Mouse (Mus musculus) megakaryocyte progenitor cell, adult 5-6 weeks (primary cell): ENCODE measurements around the gene Nrp2. TPM values are rescaled to one million over a fixed set of nuclear protein-coding genes. Genes with fewer than 3 reads are reported as not detected.

ENCODE experiments used
- ATAC-seq: replicated peaks from 2 replicates; pipeline ENCODE4 v1.8.0; 2016; ENCODE audit warnings: mild to moderate bottlenecking, moderate TSS enrichment, inconsistent platforms; ENCODE audit not compliant: poor library complexity
- total RNA-seq, 2 experiments: library from RNA; stranded (forward) in 1 of 2; stranded (reverse) in 1 of 2; fragments of 157-497, 149-512 nt in 1 of 2; fragments of 200-1000 nt in 1 of 2; gene quantifications; 2 replicates each; pipeline versions ENCODE4 v1.2.3 to v1.2.4; 2015 to 2017

Nrp2 gene
- total RNA-seq, 2 experiments from 2014 or later: 1.5 to 2.9 TPM

DNA sequence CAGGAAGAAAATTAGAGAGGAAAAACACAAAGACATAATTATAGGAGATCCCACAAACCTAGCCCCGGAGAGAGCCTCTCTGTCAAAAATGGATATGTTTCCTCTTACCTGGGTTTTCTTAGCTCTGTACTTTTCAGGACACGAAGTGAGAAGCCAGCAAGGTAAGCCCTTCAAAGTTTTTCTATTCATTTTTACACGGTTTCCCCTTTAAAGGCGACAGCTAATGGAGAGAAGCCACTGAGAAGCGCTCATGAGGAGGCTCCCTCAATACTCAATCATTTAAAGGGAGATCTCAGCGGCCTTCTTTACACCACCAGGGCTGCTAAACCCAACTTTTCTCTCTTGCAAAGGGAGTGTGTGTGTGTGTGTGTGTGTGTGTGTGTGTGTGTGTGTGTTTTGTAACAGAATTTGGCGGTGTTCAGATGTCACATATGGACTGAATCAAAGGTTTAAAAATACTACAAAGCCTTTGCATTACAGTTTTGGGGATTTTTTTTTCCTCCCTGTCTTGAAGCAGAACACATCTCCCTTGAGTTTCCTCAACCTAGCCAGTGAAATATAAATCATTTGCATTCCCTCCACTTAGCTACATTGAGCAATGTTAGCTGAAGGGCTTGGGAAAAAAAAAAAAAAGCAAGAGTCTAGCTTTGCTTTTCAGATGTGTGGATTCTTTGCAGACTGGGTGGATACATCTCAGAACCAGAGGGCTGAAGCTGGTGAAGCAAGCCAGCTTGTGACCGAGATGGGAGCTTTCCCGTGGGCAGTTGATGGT is 1.2 kb downstream of the Nrp2 start:
- ATAC-seq: no peak

GRCm38 (mm10) chr1:62704889-62705516 is 1.9 kb downstream of the Nrp2 start:
- ATAC-seq: no peak

DNA sequence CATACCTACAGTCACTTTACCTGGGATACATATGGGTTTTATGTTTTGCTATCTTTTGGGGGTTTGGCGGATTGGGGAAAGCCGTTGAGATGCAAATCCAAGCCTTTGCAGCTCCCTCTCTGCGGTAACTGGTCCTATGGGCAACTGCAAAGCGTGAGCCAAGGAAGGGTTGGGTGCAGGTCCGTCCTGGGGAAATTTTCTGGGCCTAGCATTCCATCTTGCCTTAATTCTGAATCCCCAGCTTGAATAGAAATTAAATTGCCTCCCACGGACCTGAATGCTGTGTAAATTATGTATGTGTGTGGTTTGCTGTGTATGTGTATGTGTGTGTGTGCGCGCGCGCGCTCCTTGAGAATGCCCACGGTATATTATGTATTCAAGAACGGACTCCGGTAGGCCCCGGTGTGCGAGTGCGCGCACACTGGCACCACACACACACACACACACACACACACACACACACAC is 2.5 kb downstream of the Nrp2 start:
- no peak for ATAC-seq

DNA sequence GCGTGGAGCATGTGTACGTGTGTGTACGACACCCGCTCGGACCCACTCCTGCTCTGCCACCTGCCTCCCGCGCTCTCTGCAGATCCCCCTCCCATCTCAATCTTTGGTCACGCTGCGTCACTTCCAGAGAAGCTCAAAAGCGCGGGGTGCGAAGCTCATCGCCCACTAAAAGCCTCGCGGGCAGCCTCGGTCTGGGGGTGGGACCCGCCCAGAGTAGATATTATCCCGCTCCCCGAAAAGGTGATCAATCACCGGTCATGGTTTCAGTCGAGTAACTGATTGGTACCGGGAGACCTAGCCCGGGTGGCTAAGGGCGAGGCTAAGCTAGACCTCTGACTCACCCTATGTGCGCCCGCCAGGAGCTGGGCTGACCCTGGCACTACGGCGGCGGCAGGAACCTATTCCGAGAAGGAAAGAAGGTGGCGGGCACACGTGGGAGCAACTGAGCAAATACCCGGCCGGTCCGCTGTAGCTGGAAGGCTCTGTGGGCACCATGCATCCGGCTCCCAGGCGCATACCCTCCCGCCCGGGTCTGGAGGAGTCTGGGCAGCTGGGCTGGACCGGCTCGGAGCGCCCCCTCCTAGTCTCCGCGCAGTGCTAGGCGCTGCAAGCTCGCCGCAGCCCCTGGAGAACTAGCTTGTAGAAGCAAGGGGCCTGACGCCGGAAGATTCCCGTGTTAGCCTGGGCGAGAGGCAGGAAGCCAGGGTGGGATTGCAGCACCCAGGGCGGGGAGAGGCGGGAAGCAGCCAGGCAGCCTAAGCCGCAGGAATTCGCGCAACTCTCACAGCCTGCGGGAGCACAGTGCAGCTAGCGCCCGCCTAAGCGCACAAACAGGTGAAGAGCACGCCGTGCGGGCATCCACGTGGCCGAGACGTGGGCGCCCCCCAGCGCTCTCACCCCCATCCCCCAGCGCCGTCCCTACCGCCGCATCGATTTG is 3.3 kb downstream of the Nrp2 start:
- ATAC-seq: peak; percentile 20

DNA sequence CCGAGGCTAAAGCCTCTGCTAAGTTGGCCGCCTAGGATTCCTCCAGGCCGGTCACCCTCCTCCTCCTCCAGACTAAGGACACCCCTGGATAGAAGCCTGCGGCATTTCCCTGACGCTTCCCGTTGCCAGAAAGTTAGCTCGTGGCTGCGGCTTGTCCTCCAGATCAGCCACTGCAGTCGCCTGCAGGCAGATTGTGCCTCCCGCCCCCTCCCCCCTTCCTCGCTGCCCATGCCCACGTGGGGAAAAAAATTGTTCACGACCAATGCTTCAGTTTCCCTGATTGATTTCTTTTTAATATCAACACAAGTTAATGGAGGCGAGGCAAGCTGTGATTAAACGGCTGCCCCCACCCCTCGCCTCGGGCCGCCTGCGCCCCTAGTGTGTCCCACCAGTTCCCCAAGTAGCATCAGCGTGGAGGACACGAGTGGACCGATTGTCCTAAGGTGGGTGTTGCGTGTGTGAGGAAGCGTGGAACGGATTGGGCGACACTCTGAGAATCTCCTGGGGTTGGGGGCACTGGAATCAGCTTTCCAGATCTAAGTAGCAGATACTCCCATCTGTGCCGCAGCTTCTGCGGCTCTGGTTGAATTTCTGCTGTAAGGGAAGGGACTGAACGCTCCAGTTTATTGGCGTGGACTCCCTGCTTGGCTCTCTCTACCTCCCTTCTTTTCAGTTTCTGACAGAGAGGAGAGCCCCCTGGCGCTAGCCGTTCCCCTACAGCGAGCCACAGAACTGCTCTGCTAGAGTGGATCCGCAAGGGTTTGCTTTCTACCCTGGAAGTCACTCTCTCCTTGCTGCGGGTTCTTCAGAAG is 4.2 kb downstream of the Nrp2 start:
- peak; percentile 18; the same call in 1 of the 2 replicates for ATAC-seq

- no peak for ATAC-seq
These were observed 5.1 kb downstream of the Nrp2 start for GRCm38 (mm10) chr1:62707913-62708860.

DNA sequence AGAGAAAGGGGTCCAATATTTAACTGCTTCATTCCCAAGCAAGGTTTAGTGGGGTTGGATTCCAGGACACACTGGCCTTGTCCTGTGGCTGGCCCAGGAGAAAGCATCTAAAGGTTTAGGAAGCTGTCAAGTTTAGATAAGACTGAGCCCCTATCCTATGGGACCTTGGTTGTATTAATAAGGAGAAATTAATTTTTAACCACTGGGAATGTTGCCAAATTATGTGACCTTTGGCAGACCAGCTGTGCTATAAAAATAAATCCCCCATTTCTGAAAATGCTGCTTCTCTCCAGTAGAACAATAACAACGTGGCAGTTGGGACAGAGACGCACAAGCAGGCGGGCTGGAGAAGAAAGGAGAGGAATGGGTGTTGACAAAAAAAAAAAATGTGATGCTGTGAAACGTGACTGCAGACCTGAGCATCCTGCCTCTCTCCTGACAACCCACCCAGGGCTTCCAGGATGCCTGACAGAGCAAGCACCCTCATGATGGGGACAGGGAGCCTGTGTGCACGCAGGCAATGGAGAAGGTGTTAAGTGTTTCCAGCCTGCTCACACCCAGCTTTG is 6.8 kb downstream of the Nrp2 start:
- no peak for ATAC-seq

GRCm38 (mm10) chr1:62713021-62713676 is 10.1 kb downstream of the Nrp2 start:
- ATAC-seq: no peak

DNA sequence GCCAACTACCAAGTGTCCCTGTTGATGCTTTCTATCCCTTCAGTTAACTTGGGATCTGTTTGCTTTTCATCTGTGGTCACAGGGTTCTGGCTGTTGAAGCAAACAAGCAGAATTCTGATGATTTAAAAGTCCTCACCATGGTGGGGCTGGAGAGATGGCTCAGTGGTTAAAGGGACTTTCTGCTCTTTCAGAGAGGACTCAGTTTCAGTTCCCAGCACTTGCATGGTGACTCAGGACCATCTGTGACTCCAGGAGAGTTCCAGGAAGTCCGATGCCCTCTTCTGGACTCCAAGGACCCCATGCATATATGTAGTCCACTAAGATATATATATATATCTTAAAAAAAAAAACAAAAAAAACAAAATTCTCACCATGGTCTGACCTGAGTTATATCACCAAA is 11.9 kb downstream of the Nrp2 start:
- no peak for ATAC-seq

GRCm38 (mm10) chr1:62715692-62716091 is 12.6 kb downstream of the Nrp2 start:
- no peak for ATAC-seq

- ATAC-seq: no peak
These were observed 13.9 kb downstream of the Nrp2 start for GRCm38 (mm10) chr1:62716836-62717478.

GRCm38 (mm10) chr1:62717552-62718236 is 14.6 kb downstream of the Nrp2 start:
- ATAC-seq: no peak

GRCm38 (mm10) chr1:62718237-62718571 is 15.1 kb downstream of the Nrp2 start:
- no peak for ATAC-seq

- no peak for ATAC-seq
These were observed 15.7 kb downstream of the Nrp2 start for GRCm38 (mm10) chr1:62718750-62719149.

GRCm38 (mm10) chr1:62719770-62720169 is 16.7 kb downstream of the Nrp2 start:
- no peak for ATAC-seq

DNA sequence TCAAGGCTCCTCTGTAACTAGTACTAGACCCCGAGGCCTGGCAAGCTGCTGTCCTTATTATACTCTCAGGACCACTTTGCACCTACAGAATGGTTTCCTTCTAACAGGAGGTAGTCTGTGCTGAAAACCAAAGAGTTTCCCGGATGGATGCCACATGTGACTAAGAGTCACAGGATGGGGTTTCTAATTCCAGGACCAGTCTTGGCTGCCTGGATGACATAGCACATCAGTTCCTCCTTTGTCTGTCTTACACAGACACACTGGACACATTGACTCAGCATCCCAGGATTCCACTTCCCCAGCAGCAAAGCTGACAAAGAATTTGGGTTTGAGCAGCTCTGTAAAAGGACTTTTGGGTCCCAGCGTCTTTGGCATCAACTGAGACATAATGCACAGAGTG is 17.1 kb downstream of the Nrp2 start:
- ATAC-seq: no peak
